Mouse (Mus musculus) CH12.LX (cell line): Measurements from ENCODE around the gene Dnajc7.

Source experiments
- CTCF ChIP-seq, 2 experiments: IDR thresholded peaks in 1 of 2; conservative IDR thresholded peaks in 1 of 2; 2 replicates each; pipeline ENCODE4 v1.5.1; 2011 to 2012; ENCODE audit warnings: low read depth in 2 of 2, low read length in 2 of 2, improper control_type of control experiment in 1 of 2, inconsistent platforms in 1 of 2, mild to moderate bottlenecking in 1 of 2, moderate library complexity in 1 of 2
- ELF1 ChIP-seq: IDR thresholded peaks from 2 replicates; pipeline ENCODE4 v1.6.1; 2014; ENCODE audit warnings: low read depth, mild to moderate bottlenecking, inconsistent platforms, low read length, improper control_type of control experiment
- EP300 ChIP-seq: IDR thresholded peaks from 2 replicates; pipeline ENCODE4 v1.6.1; 2011; ENCODE audit warnings: low read length, improper control_type of control experiment
- KAT2A ChIP-seq: IDR thresholded peaks from 2 replicates; pipeline ENCODE4 v1.6.1; 2012; ENCODE audit warnings: low read length, improper control_type of control experiment, inconsistent platforms; ENCODE audit not compliant: insufficient replicate concordance
- TCF12 ChIP-seq: IDR thresholded peaks from 2 replicates; pipeline ENCODE4 v1.6.1; 2014; ENCODE audit warnings: low read depth, mild to moderate bottlenecking, inconsistent platforms, low read length, improper control_type of control experiment

DNA sequence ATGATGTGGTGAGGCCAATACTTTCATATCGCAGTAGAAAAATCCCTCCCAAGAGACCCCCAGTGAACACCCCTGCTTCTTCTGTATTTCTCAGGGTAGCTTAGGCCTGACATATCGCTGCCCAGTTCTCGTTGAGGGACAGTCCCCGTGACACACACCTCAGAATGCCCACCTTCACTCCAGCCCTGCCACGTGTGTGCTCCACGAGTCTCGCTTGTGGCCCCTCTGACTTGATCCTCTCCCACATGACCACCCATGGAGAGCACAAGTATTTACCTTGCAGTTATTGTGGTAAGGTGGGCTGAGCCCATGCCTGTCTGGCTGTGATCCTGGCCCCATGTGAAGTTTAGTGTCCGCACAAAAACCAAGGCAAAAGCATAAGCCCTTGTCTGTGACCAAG is 51.3 kb downstream of the Dnajc7 start:
- no peak for TF ChIP-seq CTCF (conservative IDR thresholded peaks at IDR 0.05 in 1 of 2, IDR thresholded peaks at IDR 0.05 in 1 of 2; ENCODE audit: low read depth in 2 of 2, low read length in 2 of 2)
- no peak for TF ChIP-seq ELF1
- no peak for TF ChIP-seq KAT2A
- TF ChIP-seq TCF12 = no peak
- TF ChIP-seq EP300 = no peak
